Mouse (Mus musculus): ENCODE data around the gene Olfr697.

GRCm38 (mm10) chr7:106692976-106693375 lies 49.3 kb downstream of the Olfr697 start:
- TF ChIP-seq CTCF (IDR thresholded peaks at IDR 0.05; ENCODE audit: low read depth, low read length) (no peak), GATA1 (IDR thresholded peaks at IDR 0.05; ENCODE audit: borderline replicate concordance, low read length) (no peak)

Data from G1E (cell line).